Mouse (Mus musculus): ENCODE data around the gene Piwil1.

DNA sequence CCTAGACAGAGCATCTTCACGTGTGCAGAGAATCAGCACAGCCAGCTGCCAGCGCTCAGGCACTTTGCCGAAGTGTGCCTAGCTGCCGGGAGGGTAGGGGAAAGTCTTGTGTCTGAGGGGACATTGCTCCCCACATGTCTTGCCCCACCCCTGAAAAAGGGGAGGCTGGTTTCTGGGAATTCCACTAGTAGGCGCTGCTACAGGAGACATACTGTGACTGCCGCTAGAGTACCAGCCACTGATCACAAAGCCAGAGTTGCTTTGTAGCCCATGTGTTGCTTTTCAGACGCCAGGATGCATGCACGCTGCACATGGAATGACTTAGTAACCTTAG lies 37.5 kb downstream of the Piwil1 start:
- TF ChIP-seq HCFC1 (IDR thresholded peaks at IDR 0.05; ENCODE audit: borderline replicate concordance, insufficient read depth, low read length) = no peak
- TF ChIP-seq ZNF384 (IDR thresholded peaks at IDR 0.05; ENCODE audit: low read depth, low read length) = no peak
- TF ChIP-seq MAFK (IDR thresholded peaks at IDR 0.05; ENCODE audit: insufficient read depth, low read depth, low read length) = no peak
- TF ChIP-seq CHD2 (IDR thresholded peaks at IDR 0.05; ENCODE audit: low read depth, low read length) = no peak
